Mouse (Mus musculus) frontal cortex, adult 2 months (tissue): ENCODE data around the gene Fam131b. TPM values are rescaled to one million over a fixed set of nuclear protein-coding genes. Genes with fewer than 3 reads are reported as not detected.
A peak's percentile ranks its signal among the peaks of the same experiment; 100 is the strongest.

Experiments used
- DNase-seq, 2 experiments: peaks; one replicate each; pipeline ENCODE4 v3.0.0; 2022; ENCODE audit warnings: low spot score in 1 of 2; ENCODE audit errors: extremely low spot score in 1 of 2
- polyA plus RNA-seq: library from polyadenylated mRNA; depleted of rRNA; stranded (reverse); fragments of >200 nt; gene quantifications from 2 replicates; pipeline ENCODE4 v1.2.3, GENCODE M21; 2012; rRNA removed

Fam131b gene
- polyA plus RNA-seq = 85.7 and 92.4 TPM in 2 replicates

GRCm38 (mm10) chr6:42324482-42325267 lies at the start of gene Fam131b:
Gene Fam131b (minus strand): TSS chr6:42324643.
- DNase-seq = peak in 1 of 2 experiments; percentile 72

GRCm38 (mm10) chr6:42373669-42374430 lies 49.4 kb upstream of the Fam131b start:
- DNase-seq = no peak

DNA sequence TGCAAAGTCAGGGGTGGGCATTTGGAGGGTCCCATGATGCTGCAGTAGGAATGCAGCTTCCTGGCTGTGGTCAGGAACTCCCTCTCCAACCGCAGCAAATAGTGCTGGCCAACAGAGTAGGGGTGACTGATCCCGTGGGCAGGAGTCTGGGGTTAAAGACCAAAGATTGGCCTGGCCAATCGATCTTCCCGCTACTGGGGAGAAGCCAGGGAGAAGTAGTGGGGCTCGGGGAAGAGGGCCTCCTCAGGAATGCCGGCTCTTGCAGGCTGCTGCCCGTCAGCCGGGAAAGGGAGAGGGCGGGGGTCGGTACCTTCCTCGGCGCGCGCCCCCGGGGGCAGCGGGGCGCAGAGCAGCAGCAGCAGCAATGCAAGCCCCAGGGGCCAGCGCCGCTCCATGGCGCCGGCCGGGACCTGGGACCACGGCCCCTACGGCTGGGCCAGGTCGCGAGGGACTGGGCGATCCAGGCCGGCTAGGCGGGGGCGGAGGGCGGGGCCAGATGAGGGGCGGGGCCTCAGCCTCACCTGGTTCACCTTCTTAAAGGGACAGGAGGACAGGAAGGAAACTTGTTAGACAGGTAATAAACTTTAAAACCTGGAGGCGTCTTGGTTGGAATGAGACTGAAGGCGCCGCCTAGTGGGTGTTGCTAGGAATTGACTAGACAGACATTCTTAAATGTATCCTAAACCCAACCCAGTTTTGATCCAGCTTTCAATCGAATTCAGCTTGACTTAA lies 48.5 kb upstream of the Fam131b start, which contains the start of gene Epha1:
Gene Epha1 (minus strand): TSS at position 453 of the 732 bp plus-strand sequence.
- DNase-seq = peak in 1 of 2 experiments; percentile 70

- no peak for DNase-seq
These were observed 48.0 kb upstream of the Fam131b start for GRCm38 (mm10) chr6:42372421-42372815.

GRCm38 (mm10) chr6:42372001-42372400 lies 47.6 kb upstream of the Fam131b start:
- DNase-seq = no peak

DNA sequence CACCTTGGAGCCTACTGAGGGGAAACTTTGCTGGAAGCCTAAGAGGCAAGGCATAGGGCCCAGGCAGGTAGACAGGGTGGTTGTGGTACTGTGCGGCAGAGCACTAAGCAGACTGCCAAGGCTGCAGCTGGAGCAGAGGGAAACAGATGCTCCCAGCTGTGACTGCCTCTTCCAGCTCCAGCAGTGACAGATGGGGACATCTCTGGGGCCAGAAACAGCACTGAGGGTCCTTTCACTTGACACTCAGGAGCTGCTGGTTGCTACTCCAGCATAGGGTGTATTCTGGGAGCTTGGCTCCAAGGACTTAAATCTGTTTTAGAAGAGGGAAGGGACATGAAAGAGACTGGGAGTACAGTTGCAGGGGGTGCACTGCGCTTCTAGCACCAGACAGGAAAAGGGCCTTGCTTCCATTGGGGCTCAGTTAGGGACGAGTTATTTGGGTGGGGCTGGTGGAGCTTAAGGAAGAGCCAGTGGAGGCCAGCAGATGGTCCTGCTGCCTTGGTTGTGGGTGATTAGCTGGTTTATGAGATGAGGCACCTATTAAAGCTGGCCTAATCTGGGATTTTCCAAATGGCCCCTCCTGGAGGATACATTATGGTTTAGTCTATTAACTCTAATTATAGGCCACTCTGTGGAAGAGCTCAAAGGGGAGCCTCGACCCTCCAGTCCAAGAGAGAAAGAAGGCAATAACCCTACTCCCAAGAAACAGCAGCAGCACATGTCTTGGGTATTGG lies 46.4 kb upstream of the Fam131b start:
- no peak for DNase-seq

DNA sequence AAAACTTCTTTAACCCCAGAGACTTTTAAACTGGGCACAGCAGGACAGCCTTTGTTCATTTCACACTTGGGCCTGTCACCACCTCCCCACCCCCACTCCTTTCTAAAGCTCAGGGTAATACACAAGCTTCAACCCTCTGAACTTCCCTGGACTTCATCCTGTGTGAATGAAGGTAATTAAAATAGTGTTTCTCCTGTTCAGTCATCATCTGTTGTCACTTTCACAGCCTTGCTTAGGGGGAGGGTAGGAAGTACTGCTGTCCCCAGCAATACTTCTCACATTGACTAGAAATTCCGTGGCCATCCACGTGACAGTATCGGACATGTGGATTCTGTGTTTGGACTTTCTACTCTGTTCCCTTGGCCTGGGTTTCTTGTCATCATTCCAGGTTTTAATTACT lies 45.4 kb upstream of the Fam131b start:
- no peak for DNase-seq

DNA sequence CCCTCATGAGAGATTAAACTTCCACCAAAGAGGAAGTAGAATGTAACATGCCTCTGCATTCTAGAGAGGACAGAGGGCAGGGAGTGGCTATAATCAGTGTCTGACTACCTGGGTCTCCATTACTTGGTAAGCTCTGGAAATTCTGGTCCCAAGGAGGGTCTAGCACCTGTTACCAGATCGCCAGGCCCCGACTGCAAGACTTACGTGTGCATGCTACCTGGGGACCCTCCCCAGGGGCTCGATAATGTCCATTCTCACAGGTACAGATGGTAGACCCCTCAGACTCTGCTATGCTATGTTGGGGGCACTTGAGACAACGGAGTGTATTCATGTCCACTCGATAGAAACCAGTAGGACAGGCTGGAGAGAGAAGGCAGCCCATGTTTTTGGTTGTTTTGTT lies 40.8 kb upstream of the Fam131b start:
- no peak for DNase-seq

DNA sequence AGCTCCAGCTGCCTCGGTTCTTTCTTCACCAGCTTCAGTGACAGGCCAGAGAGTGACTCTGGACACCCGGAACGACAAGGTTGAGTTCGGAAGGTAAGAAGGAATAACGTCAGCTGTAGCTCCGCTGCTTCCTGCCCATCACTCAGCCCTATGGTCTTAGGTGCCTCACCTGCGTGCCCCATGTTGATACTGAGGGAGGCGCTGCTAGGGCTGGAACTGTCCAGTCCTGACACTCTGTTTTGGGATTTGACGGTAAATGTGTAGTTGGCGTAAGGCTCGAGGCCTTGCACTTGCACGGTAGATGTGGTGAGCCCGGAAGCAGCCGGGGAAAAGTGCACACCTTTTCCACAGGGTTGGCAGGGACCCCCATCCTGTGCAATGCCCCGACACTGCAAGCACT lies 40.2 kb upstream of the Fam131b start:
- DNase-seq = no peak

DNA sequence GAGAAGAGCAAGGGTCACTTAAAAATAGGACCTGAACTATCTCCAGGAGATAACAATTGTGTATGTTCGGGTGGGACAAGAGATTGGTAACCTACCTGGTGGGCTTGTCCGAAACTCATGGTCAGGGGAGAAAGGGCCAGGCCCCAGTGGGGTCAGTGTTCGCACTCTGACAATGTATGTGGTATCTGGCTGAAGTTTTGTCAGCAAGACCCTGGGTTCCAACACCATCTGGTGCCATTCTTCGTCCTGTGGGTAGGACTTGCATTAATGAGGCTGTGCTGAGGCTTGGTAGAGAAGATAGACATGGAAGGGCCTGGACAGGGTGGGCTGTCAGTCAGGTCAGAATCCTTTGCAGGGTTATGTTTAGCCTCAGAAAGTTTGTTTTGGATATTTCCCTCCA lies 39.6 kb upstream of the Fam131b start:
- DNase-seq = no peak

- no peak for DNase-seq
These were observed 38.5 kb upstream of the Fam131b start for GRCm38 (mm10) chr6:42362974-42363373.

GRCm38 (mm10) chr6:42362497-42362896 lies 38.1 kb upstream of the Fam131b start:
- no peak for DNase-seq

GRCm38 (mm10) chr6:42362074-42362473 lies 37.6 kb upstream of the Fam131b start:
- DNase-seq = no peak

- DNase-seq = no peak
These were observed 36.8 kb upstream of the Fam131b start for GRCm38 (mm10) chr6:42361041-42361895.

GRCm38 (mm10) chr6:42360231-42360840 lies 35.9 kb upstream of the Fam131b start:
- DNase-seq = no peak

DNA sequence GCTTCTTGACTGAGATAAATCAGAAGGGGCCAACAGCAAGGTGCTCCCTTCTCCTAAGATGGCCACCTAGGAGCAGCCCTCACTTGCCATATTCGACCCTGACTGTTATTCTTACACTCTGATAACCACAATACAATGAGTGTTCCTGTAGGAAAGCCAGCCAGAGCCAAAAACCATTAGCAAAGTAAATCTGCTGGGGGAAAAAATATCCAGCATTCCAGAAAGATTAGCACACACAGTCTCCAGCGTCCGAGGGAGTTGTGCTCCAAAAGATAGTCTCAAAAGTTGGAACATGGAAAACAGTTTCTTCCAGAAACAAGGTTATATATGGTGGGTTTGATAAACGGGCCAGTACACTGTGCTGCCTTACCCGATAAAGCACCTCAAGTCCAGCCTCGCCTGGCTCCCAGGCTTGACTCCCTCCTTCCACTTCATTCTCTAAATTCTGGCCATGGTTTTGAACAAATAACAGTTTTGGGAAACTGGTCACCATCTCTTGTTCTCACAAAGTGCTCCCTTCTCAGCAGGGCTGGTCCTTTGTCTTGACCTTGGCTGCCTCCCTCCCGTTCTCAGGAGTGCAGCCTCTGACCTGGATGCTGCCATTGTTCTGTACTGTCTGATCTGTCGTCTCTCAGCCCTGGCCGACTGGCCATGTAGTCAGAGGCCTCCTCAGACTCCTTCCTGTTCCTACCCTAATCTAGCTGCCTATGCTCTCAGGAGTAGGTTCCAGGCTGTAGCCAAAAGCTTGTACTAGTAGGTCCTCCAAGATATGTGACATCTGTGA lies 35.1 kb upstream of the Fam131b start:
- DNase-seq = no peak

DNA sequence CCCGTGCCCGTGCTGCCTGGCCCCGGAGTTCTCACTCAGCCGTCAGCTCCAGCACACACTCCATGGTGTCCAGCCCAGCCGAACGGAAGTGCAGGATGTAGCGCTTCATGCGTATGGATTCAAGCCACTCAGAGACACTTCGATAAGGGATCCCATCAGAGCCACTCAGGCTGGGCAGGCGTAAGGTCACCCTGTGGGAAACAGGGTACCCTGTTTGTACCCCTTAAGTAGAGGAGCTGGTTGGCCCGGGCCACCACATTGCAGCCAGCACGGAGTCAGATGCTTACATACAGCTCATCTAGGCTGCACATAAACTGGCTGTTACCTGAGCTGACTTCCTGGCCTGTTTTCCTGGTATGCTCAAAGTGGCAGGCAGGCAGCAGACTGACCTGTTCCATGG lies 34.5 kb upstream of the Fam131b start:
- no peak for DNase-seq

DNA sequence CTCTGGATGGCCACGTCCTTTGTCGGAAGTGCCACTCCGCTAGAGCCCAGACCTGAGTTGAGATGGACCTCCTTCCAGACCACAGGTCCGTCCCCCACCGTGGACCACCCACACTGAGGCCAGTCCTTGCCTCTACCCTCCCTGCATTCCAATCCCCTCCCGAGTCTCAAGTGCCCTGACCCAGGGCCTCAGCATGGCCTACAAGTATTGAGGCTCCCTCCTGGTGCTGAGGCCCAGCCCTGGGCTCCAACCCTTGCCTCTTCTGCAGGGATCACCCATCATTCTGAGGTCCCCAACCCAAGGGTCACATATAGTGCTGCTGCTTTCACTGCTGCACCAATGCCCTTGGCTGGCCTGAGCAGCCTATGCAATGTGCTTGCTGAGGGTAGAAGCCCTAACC lies 33.5 kb upstream of the Fam131b start:
- DNase-seq = no peak
